Mouse (Mus musculus): Measurements from ENCODE around the gene Mthfd2.

DNA sequence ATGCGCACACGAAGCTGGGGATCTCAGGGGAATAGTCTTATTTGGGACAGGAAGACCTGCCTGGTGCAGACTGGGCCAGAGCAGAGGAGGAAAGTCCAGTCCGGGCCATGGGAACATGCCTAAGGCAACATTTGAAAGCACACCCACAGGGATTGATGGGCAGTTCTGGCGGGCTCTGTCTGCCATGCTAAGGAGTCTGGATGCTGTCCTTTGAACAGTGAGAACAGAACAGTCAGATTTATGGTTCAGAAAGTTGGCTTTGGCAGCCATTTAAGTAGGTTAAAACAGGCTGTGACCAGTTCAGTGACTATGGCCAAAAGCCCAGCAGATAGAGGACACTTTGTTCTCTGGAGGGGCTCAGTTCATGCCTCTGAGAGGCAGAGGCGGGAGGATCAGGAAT, 23.4 kb downstream of the Mthfd2 start:
- TF ChIP-seq POLR2A (IDR thresholded peaks at IDR 0.05; ENCODE audit: borderline replicate concordance, extremely low read depth, low read depth, low read length): no peak
- no peak for TF ChIP-seq CTCF (IDR thresholded peaks at IDR 0.05; ENCODE audit: insufficient read depth, low read length)

Data from lung, adult 2 months (tissue).